26 mouse cellular contexts compared by ENCODE assay signal in genomic region chr10:21918750-21919145, GRCm38 (mm10). TPM values are rescaled to one million over a fixed set of nuclear protein-coding genes. Genes with fewer than 3 reads are reported as not detected.
A peak's percentile ranks its signal among the peaks of the same experiment; 100 is the strongest.
DNase-seq lines count a peak whose midpoint lies in the region; ATAC-seq and TF ChIP-seq lines count a peak whose summit lies in the region.
"Had no signal": no experiment of that assay in that cellular context is flagged by ENCODE, and none has a peak within 500 bp of the region (broad histone marks: within the 10 kb centered on the region; RNA-seq: fewer than 3 reads in every experiment).

No protein-coding gene starts in this region.

- H3K4me1 ChIP-seq in heart, embryonic 11.5 days (ENCODE audit: control insufficient read depth, insufficient read depth, low read length): peaks cover 12% of the 10 kb centered on the region
- H3K4me1 ChIP-seq in hindbrain, embryonic 10.5 days (replicated peaks): peaks cover 25% of the 10 kb centered on the region
- H3K4me1 ChIP-seq in hindbrain, embryonic 16.5 days (ENCODE audit: control insufficient read depth, insufficient read depth, low read depth, low read length): peaks cover 12% of the 10 kb centered on the region
- H3K4me1 ChIP-seq in lung, adult 2 months (ENCODE audit: control insufficient read depth, insufficient read depth, low read length): no peaks in the 10 kb centered on the region

- peak; percentile 97 for DNase-seq in heart, adult 11 months
- DNase-seq in hindbrain, embryonic 10.5 days (ENCODE audit: low spot score): no peak
- DNase-seq in heart, adult 9 months (ENCODE audit: low spot score in 2 of 2): peak; percentile 32 to 77
- peak; percentile 28 for DNase-seq in heart, postnatal 25 days (ENCODE audit: low spot score)
- no peak for DNase-seq in lung, adult 2 months
- DNase-seq in spleen, adult 12 weeks (ENCODE audit: low spot score): no peak
- DNase-seq: adrenal gland, adult 8-10 months; adrenal gland, postnatal 25 days; B cell, adult 2 months; cerebellum, adult 18-20 months; cerebellum, adult 9-10 months; cerebellum, postnatal 14 days; gastrocnemius, postnatal 25 days; kidney, adult 11 months; kidney, adult 8-10 months had no signal

- TF ChIP-seq POLR2A in lung, adult 2 months (IDR thresholded peaks at IDR 0.05; ENCODE audit: borderline replicate concordance, extremely low read depth, low read depth, low read length): no peak

- no peak overlapping the region for H3K4me3 ChIP-seq in heart, embryonic 11.5 days (ENCODE audit: low read depth, low read length)
- no peak overlapping the region for H3K4me3 ChIP-seq in hindbrain, embryonic 10.5 days
- H3K4me3 ChIP-seq in hindbrain, embryonic 16.5 days (ENCODE audit: low read length): no peak overlapping the region
- no peak overlapping the region for H3K4me3 ChIP-seq in lung, adult 2 months (replicated peaks; ENCODE audit: extremely low read depth, low read depth, low read length)
- H3K4me3 ChIP-seq: forebrain, embryonic 10.5 days; forebrain, embryonic 13.5 days; heart, embryonic 13.5 days; hindbrain, embryonic 12.5 days; hindbrain, embryonic 15.5 days; intestine, embryonic 15.5 days had no signal

- no peak overlapping the region for H3K9ac ChIP-seq in heart, embryonic 11.5 days (ENCODE audit: low read depth, low read length)
- no peak overlapping the region for H3K9ac ChIP-seq in hindbrain, embryonic 16.5 days (ENCODE audit: low read depth, low read length)
- H3K9ac ChIP-seq: forebrain, embryonic 13.5 days; heart, embryonic 13.5 days; hindbrain, embryonic 12.5 days; hindbrain, embryonic 15.5 days; intestine, embryonic 15.5 days had no signal

- no peak for ATAC-seq in heart, embryonic 11.5 days (replicated peaks; ENCODE audit: insufficient number of reproducible peaks, low FRiP score, low TSS enrichment)
- no peak for ATAC-seq in hindbrain, embryonic 16.5 days
- ATAC-seq: activated CD4-positive, CD25-positive, alpha-beta regulatory T cell, adult 4 months; forebrain, embryonic 13.5 days; forebrain, embryonic 16.5 days; intestine, embryonic 15.5 days had no signal

- H3K9me3 ChIP-seq in heart, embryonic 11.5 days (replicated peaks; ENCODE audit: control insufficient read depth, low read length): no peaks in the 10 kb centered on the region
- no peaks in the 10 kb centered on the region for H3K9me3 ChIP-seq in hindbrain, embryonic 10.5 days
- H3K9me3 ChIP-seq in hindbrain, embryonic 16.5 days (ENCODE audit: control insufficient read depth, low read length): no peaks in the 10 kb centered on the region
- H3K9me3 ChIP-seq: forebrain, embryonic 10.5 days; forebrain, embryonic 13.5 days; heart, embryonic 13.5 days; hindbrain, embryonic 12.5 days; hindbrain, embryonic 15.5 days; intestine, embryonic 15.5 days had no signal

- no peak for TF ChIP-seq CTCF in lung, adult 2 months (IDR thresholded peaks at IDR 0.05; ENCODE audit: insufficient read depth, low read length)

- H3K36me3 ChIP-seq in heart, embryonic 11.5 days (ENCODE audit: control insufficient read depth, insufficient read depth, low read length): no peaks in the 10 kb centered on the region
- H3K36me3 ChIP-seq in hindbrain, embryonic 10.5 days: no peaks in the 10 kb centered on the region
- no peaks in the 10 kb centered on the region for H3K36me3 ChIP-seq in hindbrain, embryonic 16.5 days (ENCODE audit: control insufficient read depth, insufficient read depth, low read length)
- H3K36me3 ChIP-seq: forebrain, embryonic 10.5 days; heart, embryonic 13.5 days; hindbrain, embryonic 12.5 days; hindbrain, embryonic 15.5 days; intestine, embryonic 15.5 days had no signal

- WGBS in heart, embryonic 11.5 days (ENCODE audit: insufficient replicate concordance): 59% methylated on average over 7 of the region's 7 CpGs
- WGBS in hindbrain, embryonic 10.5 days: 82% methylated on average over 7 of the region's 7 CpGs
- 83% methylated on average over 7 of the region's 7 CpGs for WGBS in hindbrain, embryonic 16.5 days
- WGBS in lung, adult 2 months: 76% methylated on average over 7 of the region's 7 CpGs

- no peak overlapping the region; the same call in 1 of the 2 replicates for H3K27ac ChIP-seq in heart, embryonic 11.5 days (ENCODE audit: low read depth, low read length)
- H3K27ac ChIP-seq in hindbrain, embryonic 10.5 days: 0 out of 2 replicates have a peak overlapping the region, but pooled peaks have one; percentile 59
- no peak overlapping the region for H3K27ac ChIP-seq in hindbrain, embryonic 16.5 days (ENCODE audit: low read depth, low read length)
- H3K27ac ChIP-seq: forebrain, embryonic 10.5 days; forebrain, embryonic 13.5 days; heart, embryonic 13.5 days; hindbrain, embryonic 12.5 days; hindbrain, embryonic 15.5 days; intestine, embryonic 15.5 days had no signal

- intact Hi-C loops in heart, postnatal 25 days (cut with DNase I): no loop called here

- H3K4me2 ChIP-seq in heart, embryonic 11.5 days: no peak overlapping the region
- H3K4me2 ChIP-seq in hindbrain, embryonic 16.5 days (ENCODE audit: low read length): no peak overlapping the region
- H3K4me2 ChIP-seq: forebrain, embryonic 13.5 days; heart, embryonic 13.5 days; hindbrain, embryonic 12.5 days; hindbrain, embryonic 15.5 days; intestine, embryonic 15.5 days had no signal

- no peaks in the 10 kb centered on the region for H3K27me3 ChIP-seq in heart, embryonic 11.5 days (ENCODE audit: control insufficient read depth, insufficient read depth, low read length)
- H3K27me3 ChIP-seq in hindbrain, embryonic 10.5 days (ENCODE audit: insufficient read depth, poor library complexity, severe bottlenecking): no peaks in the 10 kb centered on the region
- H3K27me3 ChIP-seq in hindbrain, embryonic 16.5 days (replicated peaks; ENCODE audit: control insufficient read depth, insufficient read depth, low read length): no peaks in the 10 kb centered on the region
- H3K27me3 ChIP-seq: CH12.LX; forebrain, embryonic 13.5 days; heart, embryonic 13.5 days; hindbrain, embryonic 12.5 days; hindbrain, embryonic 15.5 days; intestine, embryonic 15.5 days had no signal

RNA-seq across cellular contexts. Expression of gene Sgk1, which starts 36.8 kb away (rescaled TPM):
- polyA plus RNA-seq in heart, embryonic 11.5 days (2014; fragmentation: Nextera tagmentation; extraction: Ambion mirVana): 22.2 and 26.7 TPM in 2 replicates
- 15.0 and 18.1 TPM in 2 replicates for polyA plus RNA-seq in hindbrain, embryonic 10.5 days (2016; fragmentation: Nextera tagmentation; extraction: Ambion mirVana)
- polyA plus RNA-seq in hindbrain, embryonic 16.5 days (2015; fragmentation: Nextera tagmentation; extraction: Ambion mirVana): 43.5 and 44.4 TPM in 2 replicates
- total RNA-seq in heart, postnatal 25 days (2021): 10 to 100 TPM; 46.0 to 51.8 TPM
- polyA plus RNA-seq in lung, adult 2 months (2012; rRNA removed): 51.7 and 80.5 TPM in 2 replicates

Comparison
In these comparisons a context has a peak if more than half of its experiments do, and no peak if none do; other contexts are left out.
1. DNase-seq: peak in heart, adult 11 months (single experiment), heart, adult 9 months (2 of 2) and heart, postnatal 25 days (single experiment); none in hindbrain, embryonic 10.5 days (single experiment), lung, adult 2 months (single experiment) and spleen, adult 12 weeks (single experiment).